Mouse (Mus musculus): Measurements from ENCODE around the gene Fam186b.
A peak's percentile ranks its signal among the peaks of the same experiment; 100 is the strongest.

Fam186b gene

DNA sequence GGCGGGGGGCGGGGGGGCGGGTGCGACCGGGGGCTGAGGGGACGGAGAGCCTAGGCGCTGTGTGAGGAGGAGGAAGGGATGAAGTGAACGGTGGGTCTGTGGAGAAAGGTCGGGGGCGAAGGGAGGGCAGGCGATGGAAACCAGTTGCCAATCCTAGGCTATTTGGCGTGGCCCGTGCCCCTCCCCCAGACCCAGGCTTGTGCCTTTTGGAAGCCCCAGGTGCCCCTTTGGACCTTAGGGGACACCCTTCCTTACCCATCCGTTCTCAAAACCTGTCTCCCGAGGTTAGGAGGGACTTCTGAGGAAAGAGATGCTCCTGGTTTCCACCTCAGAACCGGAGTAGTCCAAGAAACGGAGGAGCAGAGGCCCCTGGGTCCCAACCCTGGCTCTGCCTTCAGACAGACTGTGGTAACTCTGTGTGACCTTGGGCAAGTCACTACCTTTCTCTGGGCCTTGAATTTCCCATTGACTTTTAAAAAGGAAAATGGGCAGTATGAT is at the start of gene Fam186b:
Gene Fam186b (minus strand): TSS at position 405 of the 498 bp plus-strand sequence.
- peak; percentile 43 for DNase-seq (ENCODE audit: low read depth, low spot score)

DNA sequence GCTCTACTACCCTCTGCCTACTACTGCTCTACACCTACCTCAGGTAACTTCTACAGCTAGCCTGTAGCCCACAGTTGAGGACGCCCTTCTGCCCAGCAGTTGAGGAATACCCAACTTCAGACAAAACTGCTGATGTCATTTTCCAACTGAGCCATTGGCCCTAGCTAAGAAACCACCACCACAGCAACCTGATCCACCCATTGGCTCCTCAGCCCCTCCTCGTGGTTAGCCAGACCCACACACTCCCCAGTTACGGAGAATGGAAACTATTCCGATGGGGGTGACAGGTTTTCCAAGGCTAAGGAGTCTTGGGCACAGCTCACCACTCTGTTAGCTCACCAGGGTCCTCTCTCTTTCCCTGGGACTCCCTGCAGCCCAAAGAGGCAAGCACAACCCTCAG is 49.3 kb upstream of the Fam186b start:
- DNase-seq (ENCODE audit: low read depth, low spot score), result no peak

DNA sequence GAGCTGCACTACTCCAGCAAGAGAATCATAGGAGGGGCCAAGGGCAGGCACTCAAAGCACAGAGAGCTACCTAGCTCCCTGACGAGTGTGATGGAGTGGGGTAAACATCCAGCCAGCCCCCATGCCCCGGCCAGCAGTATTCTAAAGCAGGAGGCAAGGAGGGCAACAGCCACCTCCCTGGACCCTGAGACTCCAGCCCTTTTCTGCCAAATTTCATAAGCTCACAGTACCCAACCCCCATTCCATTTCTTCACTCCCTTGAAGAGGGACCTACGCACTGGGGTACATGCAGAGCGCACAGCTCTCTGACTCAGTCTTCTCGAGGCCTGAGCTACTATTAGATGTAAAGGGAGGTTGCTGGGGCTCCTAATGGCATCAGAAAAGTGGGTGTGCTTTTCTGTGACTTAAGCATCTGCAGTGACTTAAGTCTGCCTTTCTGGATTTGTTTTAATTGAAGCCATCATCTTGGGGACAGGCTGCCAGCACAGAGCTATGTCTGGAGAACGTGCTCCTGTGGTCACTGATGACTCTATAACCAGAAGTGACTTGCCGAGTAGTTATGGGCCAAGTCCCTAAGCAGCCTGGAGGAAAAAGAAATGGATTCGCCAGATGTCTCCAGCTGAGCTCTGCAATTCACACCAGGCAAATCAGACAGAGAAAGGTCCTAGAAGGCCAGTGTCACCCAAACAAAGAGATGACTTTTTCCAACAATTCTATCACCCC is 48.6 kb upstream of the Fam186b start:
- no peak for DNase-seq (ENCODE audit: low read depth, low spot score)

DNA sequence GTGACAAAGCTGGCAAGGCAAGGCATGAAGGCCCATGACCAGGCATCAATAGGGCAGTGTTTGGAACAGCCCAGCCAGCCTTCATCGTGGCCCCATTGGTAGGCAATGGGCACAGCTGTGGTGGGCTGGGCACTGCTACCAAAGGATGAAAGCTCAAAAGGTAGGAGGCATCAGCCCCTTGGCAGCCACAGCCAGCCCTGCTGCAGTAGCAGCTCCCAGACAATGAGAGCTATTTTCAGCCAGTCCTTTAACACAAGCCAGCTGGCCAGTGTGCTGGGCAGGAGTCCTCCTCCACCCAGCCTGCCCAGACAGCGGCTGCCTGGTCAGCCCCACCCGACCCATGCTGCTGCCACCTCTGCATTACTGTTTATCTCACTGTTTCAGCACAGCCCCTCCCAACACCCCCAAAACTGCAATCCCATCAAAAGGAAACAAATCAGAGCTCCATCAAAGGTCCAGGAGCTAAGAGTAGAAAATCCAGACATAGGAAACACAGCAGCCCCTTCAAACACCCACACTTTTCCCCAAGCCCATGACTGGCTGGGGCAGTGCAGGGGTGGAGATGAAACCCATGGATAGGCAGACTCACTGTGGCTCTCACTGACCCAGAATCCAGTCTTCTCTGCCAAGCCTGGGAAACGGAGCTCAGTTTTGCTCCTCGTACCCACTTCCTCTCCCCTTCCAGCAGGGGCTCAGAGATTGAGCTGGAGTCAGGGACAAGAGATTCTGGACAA is 47.9 kb upstream of the Fam186b start:
- DNase-seq (ENCODE audit: low read depth, low spot score), result no peak

DNA sequence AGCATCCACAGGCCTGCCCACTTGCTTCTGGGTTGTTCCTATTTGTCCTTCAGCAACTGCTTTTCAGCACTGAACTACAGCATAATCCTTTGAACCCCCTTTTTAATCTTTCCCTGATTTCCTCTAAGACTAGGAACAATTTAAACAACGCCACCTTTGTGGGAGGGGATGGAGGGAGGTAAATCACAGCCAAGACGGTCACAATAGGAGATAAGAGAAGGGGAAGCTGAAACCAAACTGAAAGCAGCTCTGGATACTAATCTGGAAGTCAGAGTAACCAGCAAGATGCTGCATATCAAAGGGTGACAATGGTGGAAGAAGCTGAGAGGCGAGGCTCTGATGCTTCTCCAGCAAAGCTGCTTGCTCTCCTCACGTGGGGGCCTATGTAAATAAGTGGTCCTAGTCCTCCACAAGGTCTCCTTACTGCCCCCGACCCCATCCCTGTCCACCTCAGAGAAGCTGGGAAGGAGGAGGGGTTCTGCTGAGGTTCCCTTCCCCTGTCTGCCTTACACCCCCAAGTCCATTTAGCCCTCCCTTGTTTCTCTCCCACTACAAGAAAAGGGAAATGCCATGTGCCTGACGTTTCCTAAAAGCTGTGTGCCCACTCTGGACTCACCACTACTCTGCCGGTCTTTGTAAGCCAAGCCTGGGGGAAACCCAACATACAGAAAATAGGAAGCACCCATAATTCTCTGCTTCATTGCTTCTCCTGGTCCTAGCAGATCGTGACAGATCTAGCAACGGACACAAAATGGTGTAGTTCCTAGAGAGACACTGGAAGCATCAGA is 46.7 kb upstream of the Fam186b start:
- no peak for DNase-seq (ENCODE audit: low read depth, low spot score)

DNA sequence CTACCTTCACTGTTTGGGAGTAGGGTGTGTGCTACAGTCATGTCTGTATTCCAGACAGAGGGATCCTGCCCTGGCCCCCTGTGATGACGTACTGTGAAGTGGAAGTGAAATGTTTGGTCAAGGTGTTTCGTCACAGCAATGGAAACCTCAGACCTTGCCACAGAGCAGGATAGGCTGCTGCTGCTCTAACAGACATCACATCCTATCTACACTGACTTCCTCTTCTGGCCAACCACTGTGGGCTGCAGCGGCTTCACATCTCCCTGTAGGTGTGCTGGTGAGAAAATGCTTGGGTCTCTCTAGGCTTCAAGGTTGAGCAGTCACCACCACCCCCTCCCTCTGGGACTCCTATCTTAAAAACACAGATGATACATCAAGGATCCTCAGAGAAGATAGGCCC is 45.4 kb upstream of the Fam186b start:
- DNase-seq (ENCODE audit: low read depth, low spot score), result no peak

DNA sequence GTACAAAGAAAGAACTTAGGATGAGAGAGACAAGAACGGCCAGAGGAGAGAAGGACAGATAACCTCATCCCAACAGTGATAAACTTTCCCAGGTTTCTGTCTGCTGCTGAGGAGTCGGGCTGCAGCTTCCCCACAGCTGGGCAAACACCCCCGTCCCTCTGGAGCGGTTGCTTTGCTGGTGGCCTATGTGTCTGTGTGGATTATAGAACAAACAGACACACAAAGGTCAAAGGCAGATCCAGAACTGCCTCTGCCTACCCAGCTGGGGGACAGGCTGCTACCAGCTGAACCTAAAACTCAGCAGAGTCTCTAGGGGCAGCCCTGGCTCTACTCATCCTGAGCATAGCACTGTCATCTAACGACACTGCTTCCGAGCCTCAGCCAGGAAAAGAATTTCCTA is 44.0 kb upstream of the Fam186b start:
- DNase-seq (ENCODE audit: low read depth, low spot score), result no peak

DNA sequence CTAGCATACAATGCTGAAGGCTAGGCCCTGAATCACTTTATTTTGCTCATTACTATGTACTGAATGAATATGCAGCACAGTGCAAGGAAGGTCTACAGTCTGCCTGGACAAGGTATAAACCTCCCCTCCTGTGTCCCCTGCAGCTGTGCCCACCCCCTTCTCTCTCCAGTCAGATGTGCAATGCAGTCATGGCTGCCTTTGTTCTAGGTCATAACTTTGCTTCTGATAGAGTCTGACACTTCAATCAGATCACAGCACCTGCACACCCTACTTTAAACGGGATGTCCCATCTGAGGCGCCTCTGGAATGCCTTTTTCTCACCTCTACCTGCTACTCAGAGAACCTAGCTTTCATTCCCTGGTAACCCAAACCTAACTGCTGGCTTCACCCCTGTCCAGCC is 43.2 kb upstream of the Fam186b start:
- DNase-seq (ENCODE audit: low read depth, low spot score), result no peak

DNA sequence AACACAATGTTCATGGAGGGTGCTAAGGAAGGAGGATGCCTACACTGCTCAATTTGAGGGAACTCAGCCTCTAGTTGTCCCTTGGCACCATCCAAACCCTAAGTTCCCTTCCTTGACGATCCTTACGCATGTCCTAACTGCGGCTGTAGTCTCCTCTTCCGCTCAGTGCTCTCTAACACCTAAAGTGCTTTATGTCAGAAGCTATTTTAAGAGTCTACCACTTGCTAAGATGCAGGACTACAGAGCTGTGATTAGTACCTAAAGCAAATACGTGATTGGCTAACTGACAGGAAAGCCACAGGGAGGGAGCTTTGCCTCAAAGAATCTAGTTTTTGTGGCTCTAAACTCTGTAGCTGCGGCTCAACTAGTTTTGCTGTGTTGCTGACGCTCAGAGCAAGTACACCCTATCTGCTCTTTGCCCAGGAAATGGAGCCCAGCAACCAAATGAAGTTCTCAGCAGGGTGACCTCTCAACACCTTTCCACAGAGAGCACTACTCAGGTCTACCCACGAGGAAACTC is 40.2 kb upstream of the Fam186b start:
- no peak for DNase-seq (ENCODE audit: low read depth, low spot score)

DNA sequence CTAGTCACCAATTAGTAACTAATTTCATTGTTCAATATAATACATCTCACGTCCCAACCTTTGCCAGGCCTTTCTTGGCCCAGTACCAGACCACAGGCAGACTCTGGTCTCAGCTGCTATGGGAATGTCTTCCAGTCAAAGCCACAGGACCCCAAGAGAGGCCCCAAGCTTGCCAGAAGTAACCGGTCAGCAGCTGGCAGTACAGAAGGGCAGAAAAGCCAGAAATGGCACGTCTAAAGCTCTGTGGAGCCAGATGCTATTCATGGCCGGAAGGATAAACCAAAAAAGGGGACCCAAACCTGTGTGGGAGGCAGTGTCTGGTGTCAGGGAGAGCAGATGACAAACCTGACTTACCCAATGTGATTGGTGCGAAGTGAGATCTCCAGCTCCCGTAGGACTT is 38.8 kb upstream of the Fam186b start:
- no peak for DNase-seq (ENCODE audit: low read depth, low spot score)

DNA sequence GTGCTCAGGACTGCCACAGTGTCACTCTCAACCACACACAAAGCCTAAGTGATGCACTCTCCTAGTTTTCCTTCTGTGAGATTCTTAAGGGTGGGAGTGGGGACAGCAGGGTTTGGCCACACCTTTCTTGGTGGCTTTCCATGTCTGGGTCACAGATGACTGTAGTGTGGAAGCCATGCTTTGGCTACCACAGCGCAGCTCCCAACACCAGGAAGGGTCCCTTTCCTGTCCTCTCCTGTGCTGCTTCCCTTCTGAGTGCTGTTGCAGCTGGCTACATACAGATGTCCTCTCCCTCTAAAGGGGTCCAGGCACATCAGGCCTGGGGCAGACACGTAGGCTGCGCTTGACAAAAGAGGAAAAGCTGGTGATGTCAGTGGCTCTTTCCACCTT is 38.0 kb upstream of the Fam186b start:
- no peak for DNase-seq (ENCODE audit: low read depth, low spot score)

DNA sequence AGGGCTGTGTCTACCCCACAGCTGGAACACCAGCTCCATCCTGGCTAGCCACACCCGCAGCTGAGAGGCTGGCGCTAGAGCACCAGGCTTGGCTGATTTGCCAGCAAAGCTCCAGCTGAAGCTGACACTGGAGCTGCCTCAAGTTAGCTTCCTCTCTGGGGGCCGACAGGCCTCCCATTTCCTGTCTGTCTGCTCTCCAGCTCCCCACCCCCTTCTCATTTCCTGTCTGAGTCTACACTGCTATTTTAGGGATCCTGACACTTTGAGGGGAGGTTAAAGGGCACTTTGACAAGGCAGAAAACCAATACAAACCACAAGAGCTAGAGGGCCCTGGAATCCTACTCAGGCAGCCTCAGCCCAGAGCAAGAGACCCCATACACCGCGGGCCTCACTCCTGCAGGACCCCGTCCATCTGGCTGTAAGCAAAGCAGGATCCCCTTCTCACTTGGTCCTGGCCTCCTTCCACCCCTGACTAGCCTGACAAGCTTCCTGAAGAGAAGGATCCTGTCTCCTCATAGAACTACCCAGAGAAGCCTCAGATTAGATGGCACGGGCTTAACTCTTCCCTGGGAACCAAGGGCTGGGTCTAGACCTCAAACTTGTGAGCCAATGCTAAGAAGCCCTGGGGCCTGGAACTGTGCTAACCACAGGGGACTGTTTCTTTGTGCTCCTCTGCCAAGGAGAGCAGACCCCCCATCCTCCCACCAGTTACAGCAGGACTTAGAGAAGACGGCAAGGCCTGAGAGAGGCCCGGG is 37.4 kb upstream of the Fam186b start:
- DNase-seq (ENCODE audit: low read depth, low spot score), result no peak

DNA sequence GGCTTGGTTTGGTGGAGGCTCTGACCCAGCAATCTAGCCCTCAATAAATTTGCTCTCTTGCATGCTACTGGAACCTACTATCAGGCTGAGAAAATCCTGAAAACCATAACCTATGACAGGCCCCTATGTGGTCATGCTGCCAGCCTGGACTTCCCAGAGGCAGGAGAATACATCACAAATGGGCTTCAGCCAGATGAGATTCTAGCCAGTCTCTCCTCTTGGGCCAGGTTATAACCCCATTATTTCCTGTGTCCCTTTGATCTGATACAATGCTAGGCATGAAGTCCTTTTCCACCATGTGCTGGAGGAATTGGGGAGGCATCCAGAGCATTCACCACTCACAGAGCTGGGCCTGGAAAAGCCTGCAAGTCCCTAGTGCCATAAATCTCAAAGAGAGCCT is 36.4 kb upstream of the Fam186b start:
- DNase-seq (ENCODE audit: low read depth, low spot score), result no peak

DNA sequence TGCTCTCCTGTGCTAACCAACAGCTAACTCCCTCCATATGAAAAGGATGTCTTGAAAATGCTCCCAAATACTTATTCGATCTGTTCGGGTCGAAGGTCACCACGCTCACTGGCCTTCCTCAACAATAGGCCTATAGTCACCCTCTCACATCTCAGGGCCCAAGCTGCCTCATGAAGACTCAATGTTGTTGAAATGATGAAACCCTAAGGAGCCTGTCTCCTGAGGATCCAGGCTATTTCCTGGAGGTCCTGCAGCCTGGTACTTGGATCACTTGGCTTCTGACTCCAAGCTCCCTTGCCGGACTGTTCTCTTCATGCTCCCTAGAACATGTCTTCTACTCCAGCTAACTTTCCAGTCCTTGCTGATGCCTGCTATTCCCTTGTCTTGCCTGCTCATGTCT is 35.7 kb upstream of the Fam186b start:
- DNase-seq (ENCODE audit: low read depth, low spot score), result no peak

DNA sequence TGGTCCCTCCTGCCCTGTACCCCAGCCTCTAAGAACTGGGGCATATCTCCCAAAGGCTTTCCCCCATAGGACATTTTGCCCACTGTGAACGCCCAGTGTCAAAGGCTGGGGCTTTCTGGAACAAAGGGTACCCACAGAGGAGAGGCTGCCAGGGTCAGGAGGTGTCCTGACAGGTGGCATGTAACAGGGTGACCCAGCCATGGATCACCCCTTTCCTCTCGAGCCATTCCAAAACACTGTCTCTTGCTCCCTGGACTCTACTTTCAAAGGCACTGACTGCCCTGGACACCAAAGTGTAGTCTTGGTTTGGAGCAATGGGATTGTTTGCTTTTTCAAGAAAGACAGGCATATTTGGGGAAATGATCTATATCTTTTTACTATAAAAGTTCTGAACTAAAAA is 34.6 kb upstream of the Fam186b start:
- no peak for DNase-seq (ENCODE audit: low read depth, low spot score)

DNA sequence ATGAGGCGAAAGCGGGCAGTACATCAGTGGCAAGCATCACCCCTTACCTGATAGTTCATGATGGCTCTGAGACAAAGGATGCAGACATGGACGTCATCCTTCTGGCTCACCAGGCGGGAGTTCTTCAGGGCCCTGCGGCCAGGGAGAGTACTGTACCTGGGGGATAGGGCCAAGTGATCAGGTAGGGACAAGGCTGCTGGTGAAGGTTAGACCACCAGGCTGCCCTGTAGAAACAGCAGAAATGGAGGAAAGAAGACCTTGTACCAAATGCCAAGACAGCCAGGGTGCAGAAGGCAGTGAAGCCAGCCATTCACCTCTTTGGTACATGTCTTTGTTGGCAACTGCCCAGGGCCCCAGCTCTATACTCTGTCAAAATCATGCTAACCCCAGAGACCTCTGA is 32.3 kb upstream of the Fam186b start:
- DNase-seq (ENCODE audit: low read depth, low spot score), result no peak

DNA sequence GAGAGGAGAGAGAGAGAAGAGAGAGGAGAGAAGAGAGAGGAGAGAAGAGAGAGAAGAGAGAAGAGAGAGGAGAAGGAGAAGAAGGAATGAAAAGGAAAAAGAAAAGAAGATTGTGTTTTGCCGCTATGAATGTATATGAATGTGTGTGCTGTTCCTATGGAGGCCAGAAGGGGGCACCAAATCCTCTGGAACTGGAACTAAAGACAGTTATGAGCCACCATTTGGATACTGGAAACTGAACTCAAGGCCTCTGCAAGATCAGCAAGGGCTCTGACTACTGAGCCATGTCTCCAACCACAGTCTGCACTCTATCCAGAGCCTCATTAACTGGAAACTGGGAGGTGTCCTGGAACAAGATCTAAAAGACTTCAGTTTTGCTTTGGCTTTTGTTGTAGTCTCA is 31.3 kb upstream of the Fam186b start:
- DNase-seq (ENCODE audit: low read depth, low spot score), result peak; percentile 58

DNA sequence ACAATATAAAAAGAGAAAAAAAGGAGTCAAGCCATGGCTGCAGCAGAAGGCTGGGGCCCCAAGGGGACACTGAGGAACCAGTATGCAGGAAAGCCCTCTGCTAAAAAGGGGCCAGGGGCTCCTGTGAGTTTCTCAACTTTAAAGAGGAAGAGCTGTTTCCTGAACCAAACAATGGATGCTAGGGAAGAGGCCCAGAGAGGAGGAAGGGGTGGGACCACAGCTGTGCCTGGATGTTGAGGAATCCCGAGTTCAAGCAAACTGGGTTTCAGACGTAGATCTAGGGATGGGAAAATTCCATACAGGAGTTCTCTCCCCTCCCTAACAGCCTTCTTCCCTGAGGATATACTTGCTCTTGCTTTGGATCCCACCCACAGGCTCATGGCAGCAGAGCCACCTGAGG is 30.7 kb upstream of the Fam186b start:
- DNase-seq (ENCODE audit: low read depth, low spot score), result no peak

DNA sequence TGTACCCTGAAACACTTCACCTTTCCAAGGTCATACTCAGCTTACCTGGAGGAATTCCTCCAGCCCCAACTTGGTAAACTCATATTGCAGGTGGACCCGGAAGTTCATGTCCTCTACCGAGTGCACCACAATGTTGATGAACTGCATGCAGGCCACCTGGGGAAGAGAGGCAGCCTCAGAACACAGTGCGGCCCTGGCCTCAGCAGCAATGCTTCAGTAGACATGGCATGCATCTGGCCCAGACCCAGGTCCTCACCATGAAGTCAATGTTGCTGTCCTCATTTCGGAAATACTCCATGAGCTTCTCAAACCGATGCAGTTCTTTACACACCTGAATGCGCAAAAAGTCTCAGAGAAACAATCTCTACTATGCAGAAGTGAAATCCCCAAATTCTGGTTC is 29.9 kb upstream of the Fam186b start:
- no peak for DNase-seq (ENCODE audit: low read depth, low spot score)

DNA sequence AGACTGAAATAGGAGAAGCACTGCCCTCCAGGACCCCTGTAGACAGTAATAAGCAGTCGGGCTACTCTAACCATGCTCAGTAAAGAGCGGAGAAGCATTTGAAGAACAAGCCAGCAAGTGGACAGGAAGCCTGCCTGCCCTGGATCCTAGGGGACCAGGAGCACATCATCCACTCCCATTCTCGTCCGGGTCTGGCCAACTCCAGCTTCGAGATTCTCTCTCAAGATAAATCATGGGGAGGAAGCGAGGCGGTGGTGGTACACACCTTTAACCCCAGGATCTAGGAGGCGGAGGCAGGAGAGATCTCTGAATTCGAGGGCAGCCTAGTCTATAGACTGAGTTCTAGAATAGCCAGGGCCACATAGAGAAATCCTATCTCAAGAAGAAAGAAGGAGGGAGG is 28.5 kb upstream of the Fam186b start:
- DNase-seq (ENCODE audit: low read depth, low spot score), result no peak

DNA sequence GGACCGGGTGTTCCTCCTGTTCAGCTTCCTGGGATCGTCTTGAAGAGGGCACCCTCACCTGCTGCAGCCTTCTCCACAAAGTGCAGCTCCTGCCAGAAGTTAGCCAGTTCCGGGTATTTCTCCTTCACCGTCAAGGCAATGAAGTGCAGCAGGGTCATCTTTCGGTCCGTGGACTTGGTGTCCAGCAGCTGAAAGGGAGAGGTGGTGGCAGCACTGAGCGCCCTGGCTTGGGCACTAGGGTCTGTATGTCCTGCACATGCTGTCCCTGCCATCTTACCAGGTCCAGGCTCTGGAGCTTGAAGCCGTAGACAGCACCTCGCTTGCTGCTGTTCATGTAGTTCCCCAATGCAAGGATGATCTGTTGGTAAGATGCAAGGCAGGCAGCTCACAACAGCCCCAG is 25.3 kb upstream of the Fam186b start:
- no peak for DNase-seq (ENCODE audit: low read depth, low spot score)
